Mouse (Mus musculus): ENCODE results near the gene Nlrp9b.

- TF ChIP-seq CTCF (IDR thresholded peaks at IDR 0.05; ENCODE audit: borderline replicate concordance, control insufficient read depth, extremely low read depth, insufficient read depth, low read length, poor library complexity): no peak
- TF ChIP-seq POLR2A (IDR thresholded peaks at IDR 0.05; ENCODE audit: control insufficient read depth, extremely low read depth, insufficient read depth, low read length, poor library complexity): no peak
Measured at GRCm38 (mm10) chr7:19969541-19970090, 21.6 kb upstream of the Nlrp9b start.
